12 mouse cellular contexts compared by ENCODE assay signal in the genomic region with DNA sequence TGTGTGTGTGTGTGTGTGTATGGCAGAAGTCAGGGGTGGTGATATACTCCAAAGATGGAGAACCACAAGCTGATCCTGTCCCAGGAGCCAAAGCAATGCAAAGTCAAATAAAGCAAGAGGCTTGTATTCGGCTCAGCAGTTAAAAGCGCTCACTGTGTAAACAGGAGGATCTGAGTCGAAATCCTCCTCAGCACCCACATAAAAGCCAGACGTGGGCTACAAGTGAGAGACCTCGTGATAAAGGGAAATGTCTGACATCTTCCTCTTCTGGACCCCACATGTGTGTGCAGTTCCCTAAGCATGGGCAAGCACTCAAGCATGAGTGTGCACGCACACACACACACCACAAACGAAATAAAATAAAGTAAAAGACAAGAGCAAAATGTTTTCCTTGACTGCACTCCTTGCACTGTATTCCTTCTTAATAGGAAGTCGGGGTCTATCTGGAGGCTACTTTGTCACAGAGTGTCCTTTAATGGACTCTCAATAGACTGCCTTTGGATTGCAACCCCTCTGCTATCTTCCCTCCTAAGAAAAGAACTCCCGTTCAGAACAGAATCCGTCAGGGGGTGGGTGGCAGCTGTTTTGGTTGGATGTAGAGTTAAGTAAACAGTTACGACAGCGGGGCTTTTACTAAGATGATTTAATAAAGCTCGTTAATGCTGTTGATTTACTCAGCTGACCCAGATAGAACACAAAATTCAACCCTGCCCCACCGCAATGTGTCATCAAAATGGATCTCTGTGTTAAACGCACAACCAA. TPM values are rescaled to one million over a fixed set of nuclear protein-coding genes. Genes with fewer than 3 reads are reported as not detected.
A peak's percentile ranks its signal among the peaks of the same experiment; 100 is the strongest.
DNase-seq lines count a peak whose midpoint lies in the region; ATAC-seq and TF ChIP-seq lines count a peak whose summit lies in the region.
"Had no signal": no experiment of that assay in that cellular context is flagged by ENCODE, and none has a peak within 500 bp of the region (broad histone marks: within the 10 kb centered on the region; RNA-seq: fewer than 3 reads in every experiment).

No protein-coding gene starts in this region.

- H3K9ac ChIP-seq in kidney, embryonic 16.5 days (replicated peaks; ENCODE audit: low read length) = no peak overlapping the region
- H3K9ac ChIP-seq in intestine, embryonic 15.5 days = no peak overlapping the region
- H3K9ac ChIP-seq: hindbrain, embryonic 15.5 days; limb, embryonic 15.5 days had no signal

- H3K36me3 ChIP-seq in kidney, embryonic 16.5 days (ENCODE audit: insufficient read depth, low read length) = no peaks in the 10 kb centered on the region
- no peaks in the 10 kb centered on the region for H3K36me3 ChIP-seq in intestine, embryonic 15.5 days
- H3K36me3 ChIP-seq in small intestine, adult 2 months (ENCODE audit: control insufficient read depth, insufficient read depth, low read length) = no peaks in the 10 kb centered on the region
- H3K36me3 ChIP-seq: G1E; hindbrain, embryonic 15.5 days; limb, embryonic 15.5 days had no signal

- H3K4me2 ChIP-seq in kidney, embryonic 16.5 days (replicated peaks; ENCODE audit: low read depth, low read length) = peak overlapping the region; percentile 15
- H3K4me2 ChIP-seq in intestine, embryonic 15.5 days (replicated peaks) = peak overlapping the region; percentile 22
- H3K4me2 ChIP-seq: hindbrain, embryonic 15.5 days; limb, embryonic 15.5 days had no signal

- TF ChIP-seq CTCF in small intestine, adult 2 months (IDR thresholded peaks at IDR 0.05; ENCODE audit: extremely low read depth, insufficient read length, insufficient replicate concordance, low read depth, low read length) = no peak

- H3K4me3 ChIP-seq in kidney, embryonic 16.5 days (ENCODE audit: low read length) = no peak overlapping the region
- H3K4me3 ChIP-seq in intestine, embryonic 15.5 days (replicated peaks) = no peak overlapping the region
- no peak overlapping the region for H3K4me3 ChIP-seq in small intestine, adult 2 months (ENCODE audit: low read depth, low read length)
- H3K4me3 ChIP-seq: hindbrain, embryonic 15.5 days; limb, embryonic 15.5 days had no signal

- DNase-seq in kidney, adult 11 months = no peak
- DNase-seq in kidney, postnatal 36 days = peak; percentile 8 to 29
- DNase-seq in right cerebral cortex, postnatal 36 days (ENCODE audit: low spot score in 2 of 2) = no peak
- DNase-seq in cerebellum, postnatal 36 days = no peak
- DNase-seq: adrenal gland, postnatal 14 days; cerebellum, postnatal 10 days had no signal

- 0 out of 2 replicates have a peak, but pooled peaks cover 3% of the 10 kb centered on the region for H3K9me3 ChIP-seq in kidney, embryonic 16.5 days (ENCODE audit: low read length)
- no peaks in the 10 kb centered on the region for H3K9me3 ChIP-seq in intestine, embryonic 15.5 days
- H3K9me3 ChIP-seq: hindbrain, embryonic 15.5 days; limb, embryonic 15.5 days had no signal

- WGBS in kidney, embryonic 16.5 days = 42% methylated on average over 15 of the region's 15 CpGs
- 20% methylated on average over 15 of the region's 15 CpGs for WGBS in intestine, embryonic 15.5 days
- 26% methylated on average over 15 of the region's 15 CpGs for WGBS in small intestine, adult 2 months

- no peak for TF ChIP-seq POLR2A in small intestine, adult 2 months (IDR thresholded peaks at IDR 0.05; ENCODE audit: low read depth, low read length)

- peak overlapping the region; percentile 13; the same call in 1 of the 2 replicates for H3K27ac ChIP-seq in kidney, embryonic 16.5 days (ENCODE audit: low read length)
- peak overlapping the region; percentile 37; the same call in 1 of the 2 replicates for H3K27ac ChIP-seq in intestine, embryonic 15.5 days
- peak overlapping the region; percentile 4; the same call in 1 of the 2 replicates for H3K27ac ChIP-seq in small intestine, adult 2 months (ENCODE audit: insufficient read depth, low read depth, low read length)
- H3K27ac ChIP-seq: hindbrain, embryonic 15.5 days; limb, embryonic 15.5 days had no signal

- no peaks in the 10 kb centered on the region for H3K27me3 ChIP-seq in kidney, embryonic 16.5 days (ENCODE audit: insufficient read depth, low read length)
- H3K27me3 ChIP-seq in intestine, embryonic 15.5 days (replicated peaks) = no peaks in the 10 kb centered on the region
- no peaks in the 10 kb centered on the region for H3K27me3 ChIP-seq in small intestine, adult 2 months (ENCODE audit: control insufficient read depth, insufficient read depth, low read length)
- H3K27me3 ChIP-seq: hindbrain, embryonic 15.5 days; limb, embryonic 15.5 days had no signal

- ATAC-seq in kidney, embryonic 16.5 days (ENCODE audit: low FRiP score, low TSS enrichment) = peak; percentile 70
- ATAC-seq in intestine, embryonic 15.5 days = peak; percentile 64

- peaks cover 5% of the 10 kb centered on the region; the same call in 1 of the 2 replicates for H3K4me1 ChIP-seq in kidney, embryonic 16.5 days (ENCODE audit: insufficient read depth, low read length)
- H3K4me1 ChIP-seq in intestine, embryonic 15.5 days (replicated peaks) = peaks cover 12% of the 10 kb centered on the region; the same call in 1 of the 2 replicates
- H3K4me1 ChIP-seq in small intestine, adult 2 months (ENCODE audit: control insufficient read depth, insufficient read depth, insufficient read length, low read length) = no peaks in the 10 kb centered on the region
- H3K4me1 ChIP-seq: hindbrain, embryonic 15.5 days; limb, embryonic 15.5 days had no signal

RNA-seq across cellular contexts. Expression of gene Mbnl2, which starts 18.7 kb away (rescaled TPM):
- 103 and 106 TPM in 2 replicates for polyA plus RNA-seq in kidney, embryonic 16.5 days (2015; fragmentation: Nextera tagmentation; extraction: Ambion mirVana)
- 105 and 111 TPM in 2 replicates for polyA plus RNA-seq in intestine, embryonic 15.5 days (2015; fragmentation: Nextera tagmentation; extraction: Ambion mirVana)
- polyA plus RNA-seq in small intestine, adult 2 months (2012; rRNA removed) = 29.8 and 41.7 TPM in 2 replicates

Comparison
In these comparisons a context has a peak if more than half of its experiments do, and no peak if none do; other contexts are left out.
1. DNase-seq: peak in kidney, postnatal 36 days (2 of 2); none in kidney, adult 11 months (single experiment), right cerebral cortex, postnatal 36 days (0 of 2) and cerebellum, postnatal 36 days (0 of 2).
2. Peak in every context shown above with its lines, with median percentiles within 50 percentile points of each other: H3K27ac ChIP-seq.